Mouse (Mus musculus): ENCODE measurements around the gene Tnk1.

Tnk1 gene

DNA sequence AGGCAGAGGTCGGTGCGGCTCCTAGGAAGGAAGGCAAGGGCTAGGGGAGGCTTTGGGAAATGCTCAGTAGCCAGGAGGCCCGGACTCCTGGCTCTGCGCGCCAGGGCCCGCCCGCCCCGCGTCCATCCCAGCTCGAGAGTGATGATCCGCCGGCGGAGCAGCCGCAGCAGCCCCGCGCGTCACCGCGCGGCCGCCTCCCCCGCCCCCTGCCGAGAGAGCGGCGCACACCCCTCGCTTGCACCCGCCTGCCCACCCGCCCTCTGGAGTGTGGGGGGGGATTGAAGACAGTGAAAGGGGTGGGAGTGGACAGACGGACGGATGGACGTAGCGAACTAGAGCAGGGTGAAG lies 21.0 kb downstream of the Tnk1 start, which contains the start of gene Nlgn2:
Gene Nlgn2, minus strand, starts transcription at position 181 of the 348 bp plus-strand sequence.
- DNase-seq = peak; percentile 91 to 93

DNA sequence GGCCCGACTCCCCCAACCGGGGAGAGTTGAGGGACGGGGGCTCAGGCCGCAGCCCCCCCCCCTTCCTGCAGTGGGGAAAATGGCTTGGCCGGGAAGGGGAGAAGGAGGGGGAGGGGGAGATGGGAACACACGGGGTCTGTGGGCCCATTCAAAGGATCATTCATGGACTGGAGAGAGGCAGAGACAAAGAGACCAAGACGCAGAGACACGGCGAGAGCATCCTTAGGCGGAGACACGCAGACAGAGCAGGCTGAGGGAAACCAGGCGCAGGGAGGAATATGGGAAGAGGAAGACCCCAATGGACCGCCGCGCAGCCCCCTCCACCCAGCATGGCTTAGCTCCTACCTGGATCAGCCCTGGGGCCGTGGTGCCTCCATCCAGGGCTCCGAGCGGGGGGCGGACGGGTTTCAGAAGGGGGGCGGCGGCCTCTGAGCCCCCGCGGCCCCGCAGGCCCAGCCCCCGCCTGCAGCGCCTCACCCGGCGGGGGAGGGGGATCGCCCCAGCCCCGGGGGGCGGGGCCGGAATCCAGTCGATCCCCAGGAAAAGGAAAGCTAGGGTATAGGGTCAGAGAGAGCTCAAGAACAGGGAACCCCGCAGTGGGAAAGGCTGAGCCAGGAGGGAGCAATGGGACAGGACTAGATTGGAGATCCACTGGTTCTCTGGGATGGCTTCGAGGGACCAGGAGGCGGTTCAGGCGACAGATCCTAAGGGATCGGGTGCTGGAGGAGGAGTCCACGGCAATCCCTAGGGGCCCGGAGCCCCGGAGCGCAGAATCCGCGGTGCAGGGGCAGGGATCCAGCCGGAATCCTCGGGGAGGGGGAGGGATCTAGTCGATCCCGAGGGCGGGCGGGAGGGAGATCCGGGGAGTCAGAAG lies 21.6 kb downstream of the Tnk1 start:
- peak; percentile 70 to 72 for DNase-seq

DNA sequence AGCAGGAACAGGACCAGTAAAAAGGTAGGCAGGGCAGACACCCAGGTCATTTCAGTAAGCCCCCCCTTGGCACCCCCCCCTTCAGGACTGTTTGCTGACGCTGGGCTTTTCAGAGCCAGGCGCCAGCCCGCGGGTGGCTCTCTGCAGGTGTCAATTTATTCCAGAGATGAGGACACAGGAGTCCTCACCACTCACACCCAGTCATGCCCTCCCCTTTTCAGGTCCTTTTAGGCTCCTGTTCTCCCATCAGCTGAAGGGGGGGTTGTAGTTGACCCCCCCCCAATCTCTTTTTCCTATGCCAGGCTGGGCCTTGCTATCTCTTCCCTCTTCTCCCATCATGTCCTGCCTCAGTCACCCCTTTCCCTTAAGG lies 22.6 kb downstream of the Tnk1 start:
- peak in 1 of 2 experiments; percentile 48 for DNase-seq

DNA sequence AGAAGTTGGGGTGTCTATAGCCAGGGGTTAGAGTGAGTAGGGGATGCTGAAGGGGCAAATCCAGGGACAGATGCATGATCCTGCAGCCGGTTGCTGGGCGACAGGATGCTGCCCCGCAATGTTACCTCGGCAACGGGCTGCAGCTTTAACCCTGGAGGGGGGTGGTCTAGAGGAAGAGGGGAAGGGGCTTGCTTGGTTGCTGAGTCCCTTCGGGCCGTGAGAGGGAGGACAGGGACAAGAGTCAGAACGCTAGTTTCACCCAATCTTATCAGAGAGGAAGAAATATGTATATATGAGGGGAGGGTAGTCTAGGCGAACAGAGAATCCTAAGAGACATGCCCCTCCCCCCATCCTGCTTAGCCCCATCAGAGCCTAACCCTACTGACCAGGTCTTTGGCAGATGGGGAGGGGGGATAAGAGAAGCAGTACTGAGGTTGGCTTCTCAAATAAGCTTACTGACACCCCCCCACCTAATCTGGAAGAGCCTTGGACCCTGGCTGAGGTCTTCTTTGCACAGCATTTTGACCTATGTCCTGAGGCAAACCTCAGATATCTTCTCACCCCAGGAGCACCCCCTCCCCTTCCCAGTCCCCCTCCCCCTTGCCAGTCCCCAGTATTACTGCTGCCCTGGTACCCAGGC lies 23.1 kb downstream of the Tnk1 start:
- peak in 1 of 2 experiments; percentile 37 for DNase-seq

GRCm38 (mm10) chr11:69834001-69834549 lies 24.5 kb downstream of the Tnk1 start:
- peak in 1 of 2 experiments; percentile 36 for DNase-seq

DNA sequence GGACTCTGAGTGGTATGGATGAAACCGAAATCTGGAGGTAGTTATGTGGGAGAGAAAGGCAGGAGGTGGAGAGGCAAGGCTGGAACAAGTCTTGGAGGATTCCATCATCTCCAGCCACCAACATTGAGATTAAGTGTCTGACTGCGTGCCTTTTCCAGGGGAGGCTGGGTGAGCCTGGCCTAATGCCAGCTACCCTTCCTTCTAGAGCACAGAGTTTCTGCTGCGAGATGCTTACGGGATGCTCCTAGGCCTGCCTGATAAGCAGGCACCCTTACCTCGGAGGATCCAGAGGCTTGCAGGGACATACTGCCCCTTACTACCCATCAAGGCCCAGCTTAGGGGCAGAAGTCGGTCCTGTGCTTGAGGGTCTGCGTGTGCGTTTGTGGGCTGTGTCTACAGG lies 25.0 kb downstream of the Tnk1 start:
- peak in 1 of 2 experiments; percentile 32 for DNase-seq

GRCm38 (mm10) chr11:69828832-69829231 lies 29.7 kb downstream of the Tnk1 start:
- peak in 1 of 2 experiments; percentile 57 for DNase-seq

DNA sequence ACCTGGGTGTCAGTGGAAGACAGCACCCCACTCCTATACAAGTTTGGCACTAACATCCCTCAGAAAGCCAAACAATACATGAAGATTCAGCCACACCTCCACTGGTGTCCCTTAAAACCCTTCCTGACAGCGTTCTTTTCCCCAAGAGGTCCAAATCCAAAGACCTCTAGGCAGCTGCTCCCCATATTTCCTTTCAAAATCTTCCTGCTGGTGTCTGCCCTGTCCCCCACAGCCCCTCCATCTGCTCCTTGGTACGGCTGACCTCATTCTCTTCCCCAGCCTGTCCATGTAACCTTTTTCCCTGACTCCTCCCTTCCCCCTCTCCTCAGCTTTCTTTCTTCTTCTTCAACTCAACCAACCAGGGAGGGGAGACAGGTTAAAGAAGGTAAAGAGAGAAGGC lies 35.1 kb downstream of the Tnk1 start:
- DNase-seq = peak in 1 of 2 experiments; percentile 46

DNA sequence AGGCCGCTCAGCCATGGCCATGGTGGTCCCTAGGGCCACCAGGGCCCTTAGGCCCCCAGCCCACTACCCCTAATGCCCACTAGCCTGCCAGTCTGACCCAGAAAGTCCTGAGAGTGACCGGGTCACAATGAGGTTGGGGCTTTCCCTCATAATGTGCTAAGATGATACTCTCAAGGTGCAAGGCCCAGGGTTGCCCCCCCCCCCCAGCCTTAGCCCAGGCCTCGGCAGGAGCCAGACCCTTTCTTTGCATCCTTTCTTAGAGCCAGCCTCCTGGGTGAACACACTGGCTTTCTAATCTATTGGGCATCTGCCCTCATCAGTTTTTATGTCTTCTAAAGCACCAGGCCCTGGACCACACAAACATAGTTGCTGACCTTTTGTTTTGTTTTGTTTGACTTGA lies 36.5 kb downstream of the Tnk1 start, which contains the start of gene Spem1:
Gene Spem1, minus strand, starts transcription at position 101 of the 400 bp plus-strand sequence.
- no peak for DNase-seq

GRCm38 (mm10) chr11:69818871-69819270 lies 39.7 kb downstream of the Tnk1 start:
- DNase-seq = no peak

GRCm38 (mm10) chr11:69818365-69818764 lies 40.2 kb downstream of the Tnk1 start, which contains the start of gene Spem2:
TSS of gene Spem2 (minus strand) at chr11:69818465.
- no peak for DNase-seq

GRCm38 (mm10) chr11:69816520-69816919 lies 42.0 kb downstream of the Tnk1 start:
- no peak for DNase-seq

DNA sequence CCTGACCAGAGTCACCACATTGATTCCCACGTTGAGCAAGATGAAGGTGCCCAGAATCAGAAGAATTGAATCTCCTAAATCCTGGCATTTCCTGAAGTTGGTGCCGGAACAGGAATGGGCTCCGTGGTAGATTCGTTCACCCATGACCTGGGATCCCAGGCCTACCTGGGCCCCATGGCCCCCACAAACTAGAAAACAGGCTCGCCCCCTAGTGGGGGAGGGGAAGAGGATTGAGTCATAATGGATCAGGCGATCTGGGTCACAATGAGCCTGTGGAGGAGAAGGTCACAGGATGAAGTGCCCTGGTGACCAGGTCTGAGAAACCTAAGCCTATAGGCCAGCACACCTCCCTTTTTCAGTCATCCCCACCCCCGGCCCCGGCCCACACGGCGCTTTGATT lies 43.4 kb downstream of the Tnk1 start, which contains the start of gene Gm39566:
Gene Gm39566, minus strand, starts transcription at position 144 of the 400 bp plus-strand sequence.
- no peak for DNase-seq

DNA sequence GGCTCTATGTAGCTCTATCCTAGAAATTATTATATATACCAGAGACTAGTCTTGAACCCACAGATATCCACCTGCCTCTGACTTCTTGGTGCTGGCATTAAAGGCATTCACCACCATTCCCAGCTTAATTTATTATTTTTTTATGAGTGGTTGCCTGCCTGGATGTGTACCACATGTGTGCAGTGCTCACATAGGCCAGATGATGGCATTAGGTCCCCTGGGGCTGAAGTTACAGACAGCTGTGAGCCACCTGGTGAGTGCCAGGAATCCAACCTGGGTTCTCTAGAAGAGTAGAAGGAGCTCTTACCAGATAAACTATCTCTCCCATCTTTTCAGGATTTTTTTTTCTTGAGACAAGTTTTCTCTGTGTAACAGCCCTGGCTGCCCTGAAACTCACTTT lies 48.2 kb downstream of the Tnk1 start:
- DNase-seq = no peak

GRCm38 (mm10) chr11:69807641-69808040 lies 50.9 kb downstream of the Tnk1 start:
- DNase-seq = no peak

DNA sequence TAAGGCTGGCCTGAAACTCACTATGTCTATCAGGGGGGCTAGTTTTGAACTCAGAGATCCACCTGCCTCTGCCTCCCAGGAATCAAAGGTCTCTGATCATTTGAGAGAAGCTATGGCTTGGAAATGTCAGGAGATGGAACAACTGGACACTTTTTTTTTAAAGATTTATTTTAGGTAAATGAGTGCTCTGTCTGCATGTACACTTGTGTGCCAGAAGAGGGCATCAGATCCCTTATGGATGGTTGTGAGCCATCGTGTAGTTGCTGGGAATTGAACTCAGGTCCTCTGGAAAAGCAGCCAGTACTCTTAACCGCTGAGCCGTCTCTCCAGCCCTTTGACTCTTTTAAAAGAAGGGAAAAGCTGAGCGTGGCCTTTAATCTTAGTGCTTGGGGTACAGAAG lies 52.2 kb downstream of the Tnk1 start:
- no peak for DNase-seq

GRCm38 (mm10) chr11:69804972-69805909 lies 53.3 kb downstream of the Tnk1 start, which contains the start of gene Tmem102:
TSS of gene Tmem102 (minus strand) at chr11:69805624.
- no peak for DNase-seq

DNA sequence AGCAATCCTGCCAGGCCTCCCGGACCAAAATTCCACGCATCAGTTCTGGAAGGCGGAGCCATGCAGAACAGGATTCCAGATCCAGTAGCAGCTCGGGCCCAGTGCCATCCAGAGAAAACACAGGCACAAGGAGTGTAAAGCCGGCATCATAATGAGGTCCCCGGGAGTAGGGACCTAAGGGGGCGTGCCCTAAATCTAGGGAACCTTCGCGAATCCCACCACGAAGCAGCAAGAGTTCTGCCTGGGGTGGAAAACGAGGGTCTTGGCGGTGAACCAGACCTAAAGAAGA lies 53.9 kb downstream of the Tnk1 start:
- peak in 1 of 2 experiments; percentile 49 for DNase-seq

GRCm38 (mm10) chr11:69803786-69804651 lies 54.5 kb downstream of the Tnk1 start:
- DNase-seq = peak in 1 of 2 experiments; percentile 65

DNA sequence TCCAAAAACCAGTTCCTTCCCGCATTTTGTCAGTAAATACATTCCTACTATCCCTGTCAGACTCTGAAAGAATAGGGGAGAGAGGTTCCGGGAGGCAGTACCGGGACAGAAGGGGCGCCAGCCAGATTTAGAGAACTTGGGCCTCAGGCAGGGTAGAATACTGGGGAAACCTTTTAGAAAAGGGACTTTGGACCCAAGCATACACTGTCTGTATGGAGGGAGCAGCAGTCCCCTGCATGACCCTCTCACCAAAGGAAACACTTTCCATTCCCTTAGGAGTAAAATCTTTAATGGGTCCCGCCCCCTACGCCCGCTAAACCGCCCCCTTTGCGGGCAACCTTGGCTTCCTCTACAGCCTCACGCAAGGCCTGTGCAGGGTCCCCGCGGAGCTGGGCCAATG lies 55.2 kb downstream of the Tnk1 start:
- no peak for DNase-seq

DNA sequence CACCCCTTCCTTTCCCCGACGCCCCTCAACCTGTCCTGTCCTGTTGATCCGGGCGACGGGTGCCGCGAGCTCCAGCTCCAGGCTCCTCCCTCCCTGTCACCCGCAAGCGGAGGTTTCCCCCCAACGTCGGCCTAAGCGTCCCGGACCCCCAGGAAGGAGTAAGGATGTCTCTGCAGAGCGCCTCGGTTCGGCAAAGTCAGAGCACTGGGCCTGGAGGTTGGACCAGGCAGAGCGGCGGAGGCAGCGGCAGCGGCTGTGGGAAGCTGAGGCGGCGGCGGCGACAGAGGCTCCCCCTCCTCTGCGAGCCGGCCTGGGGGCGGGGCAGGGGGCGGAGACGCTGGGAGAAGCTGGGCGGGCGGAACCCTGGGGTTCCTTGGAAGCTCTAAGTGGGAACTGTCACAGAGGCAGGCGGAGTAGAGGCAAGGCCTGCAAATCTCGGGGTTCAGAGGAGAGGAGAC lies 55.9 kb downstream of the Tnk1 start:
- peak; percentile 84 to 85 for DNase-seq
